In genomic region chr11:119147153-119147552, GRCm38 (mm10) we compare ENCODE assay signal across 29 mouse cellular contexts.
"Had no signal": no experiment of that assay in that cellular context is flagged by ENCODE, and none has a peak within 500 bp of the region (broad histone marks: within the 10 kb centered on the region; RNA-seq: fewer than 3 reads in every experiment).

No protein-coding gene starts in this region.

- H3K27me3 ChIP-seq: embryonic facial prominence, embryonic 12.5 days; embryonic facial prominence, embryonic 13.5 days; embryonic facial prominence, embryonic 15.5 days; forebrain, embryonic 12.5 days; forebrain, embryonic 13.5 days; forebrain, embryonic 15.5 days had no signal

- H3K4me3 ChIP-seq: embryonic facial prominence, embryonic 10.5 days; embryonic facial prominence, embryonic 12.5 days; embryonic facial prominence, embryonic 13.5 days; embryonic facial prominence, embryonic 15.5 days; erythroblast, embryonic 14.5 days; forebrain, embryonic 10.5 days; forebrain, embryonic 12.5 days; forebrain, embryonic 13.5 days; forebrain, embryonic 15.5 days; gastrocnemius, adult 2 months; heart, adult 2 months had no signal

- H3K9ac ChIP-seq: embryonic facial prominence, embryonic 12.5 days; embryonic facial prominence, embryonic 13.5 days; embryonic facial prominence, embryonic 15.5 days; forebrain, embryonic 12.5 days; forebrain, embryonic 13.5 days; forebrain, embryonic 15.5 days; forebrain, postnatal 0 days had no signal

- H3K27ac ChIP-seq: embryonic facial prominence, embryonic 10.5 days; embryonic facial prominence, embryonic 12.5 days; embryonic facial prominence, embryonic 13.5 days; embryonic facial prominence, embryonic 15.5 days; forebrain, embryonic 10.5 days; forebrain, embryonic 12.5 days; forebrain, embryonic 13.5 days; forebrain, embryonic 15.5 days; gastrocnemius, adult 2 months; heart, adult 2 months had no signal

- H3K9me3 ChIP-seq: embryonic facial prominence, embryonic 10.5 days; embryonic facial prominence, embryonic 12.5 days; embryonic facial prominence, embryonic 13.5 days; embryonic facial prominence, embryonic 15.5 days; forebrain, embryonic 10.5 days; forebrain, embryonic 12.5 days; forebrain, embryonic 13.5 days; forebrain, embryonic 15.5 days had no signal

- ATAC-seq: forebrain, embryonic 13.5 days; forebrain, embryonic 14.5 days; forebrain, embryonic 15.5 days; forebrain, embryonic 16.5 days; forebrain, postnatal 0 days had no signal

- H3K4me2 ChIP-seq: embryonic facial prominence, embryonic 12.5 days; embryonic facial prominence, embryonic 13.5 days; embryonic facial prominence, embryonic 15.5 days; forebrain, embryonic 12.5 days; forebrain, embryonic 13.5 days; forebrain, embryonic 15.5 days had no signal

- DNase-seq: cerebellum, adult 2 months; cerebellum, adult 8-10 months; cerebellum, adult 9-10 months; cerebellum, adult 9-11 months; cerebellum, postnatal 10 days; cerebellum, postnatal 14 days; cerebellum, postnatal 25 days; cerebellum, postnatal 36 days; embryo, embryonic 11 days; forebrain, postnatal 0 days; gastrocnemius, adult 2 months; gastrocnemius, postnatal 10 days; gastrocnemius, postnatal 14 days; gastrocnemius, postnatal 25 days; gastrocnemius, postnatal 36 days; heart, adult 11 months; heart, adult 18-20 months; heart, adult 2 months had no signal
